Mouse (Mus musculus) lung, postnatal 36 days (tissue): ENCODE data around the gene Fyttd1.
"Not testable (repeated sequence)": the region's sequence is repeated elsewhere in the genome, so short reads cannot be mapped to it uniquely, and the experiment has no call there.

Experiments
- DNase-seq: peaks from one replicate; pipeline ENCODE4 v3.0.0; 2022; ENCODE audit warnings: mixed read lengths

The Fyttd1 gene

GRCm38 (mm10) chr16:32878972-32879926 is 1.9 kb downstream of the Fyttd1 start:
- no peak for DNase-seq

GRCm38 (mm10) chr16:32881538-32881937 is 4.2 kb downstream of the Fyttd1 start:
- no peak for DNase-seq

GRCm38 (mm10) chr16:32887996-32888395 is 10.7 kb downstream of the Fyttd1 start:
- no peak for DNase-seq

- DNase-seq: no peak
These were observed 12.6 kb downstream of the Fyttd1 start for GRCm38 (mm10) chr16:32889881-32890280.

- DNase-seq: no peak
These were observed 18.8 kb downstream of the Fyttd1 start for GRCm38 (mm10) chr16:32896126-32896525.

- no peak for DNase-seq
These were observed 24.2 kb downstream of the Fyttd1 start for GRCm38 (mm10) chr16:32901360-32902050.

- DNase-seq: no peak
These were observed 24.7 kb downstream of the Fyttd1 start for GRCm38 (mm10) chr16:32902051-32902428.

- no peak for DNase-seq
These were observed 28.9 kb downstream of the Fyttd1 start for GRCm38 (mm10) chr16:32906186-32906585.

GRCm38 (mm10) chr16:32906727-32907126 is 29.4 kb downstream of the Fyttd1 start:
- no peak for DNase-seq

- DNase-seq: no peak
These were observed 35.9 kb downstream of the Fyttd1 start for GRCm38 (mm10) chr16:32913212-32913611.

GRCm38 (mm10) chr16:32913937-32914881 is 36.9 kb downstream of the Fyttd1 start, which contains the start of gene Lrch3:
Gene Lrch3 (plus strand): TSS chr16:32914100.
- peak; percentile 95 for DNase-seq

- no peak for DNase-seq
These were observed 38.2 kb downstream of the Fyttd1 start for GRCm38 (mm10) chr16:32915292-32916068.

- DNase-seq: not testable (repeated sequence)
These were observed 49.3 kb downstream of the Fyttd1 start for GRCm38 (mm10) chr16:32926629-32927028.

GRCm38 (mm10) chr16:32927044-32927443 is 49.7 kb downstream of the Fyttd1 start:
- DNase-seq: no peak

GRCm38 (mm10) chr16:32929918-32930317 is 52.6 kb downstream of the Fyttd1 start:
- no peak for DNase-seq

GRCm38 (mm10) chr16:32934470-32934869 is 57.2 kb downstream of the Fyttd1 start:
- DNase-seq: peak; percentile 35

GRCm38 (mm10) chr16:32935088-32935487 is 57.8 kb downstream of the Fyttd1 start:
- no peak for DNase-seq

- DNase-seq: no peak
These were observed 60.1 kb downstream of the Fyttd1 start for GRCm38 (mm10) chr16:32937358-32937757.

GRCm38 (mm10) chr16:32939301-32939700 is 62.0 kb downstream of the Fyttd1 start:
- peak; percentile 48 for DNase-seq

GRCm38 (mm10) chr16:32939716-32940115 is 62.4 kb downstream of the Fyttd1 start:
- DNase-seq: peak; percentile 16

- DNase-seq: not testable (repeated sequence)
These were observed 63.9 kb downstream of the Fyttd1 start for GRCm38 (mm10) chr16:32941226-32941625.

GRCm38 (mm10) chr16:32942694-32943093 is 65.4 kb downstream of the Fyttd1 start:
- no peak for DNase-seq
